Mouse (Mus musculus) splenic B cell, adult 2 months (primary cell): ENCODE measurements around the gene Foxm1.
A peak's percentile ranks its signal among the peaks of the same experiment; 100 is the strongest.

Source experiments
- DNase-seq: peaks from one replicate; pipeline ENCODE4 v3.0.0-alpha.2; 2011; ENCODE audit warnings: low read depth, low spot score
- H3K27me3 ChIP-seq: 2 replicates; pipeline ENCODE4 v1.6.1; 2012; ENCODE audit warnings: mild to moderate bottlenecking, low read length, moderate library complexity, mixed read lengths; ENCODE audit not compliant: control insufficient read depth, poor library complexity, insufficient read depth, severe bottlenecking
- H3K36me3 ChIP-seq: 2 replicates; pipeline ENCODE4 v1.6.1; 2012; ENCODE audit warnings: mild to moderate bottlenecking, low read length, moderate library complexity, mixed read lengths; ENCODE audit not compliant: control insufficient read depth, poor library complexity, insufficient read depth, severe bottlenecking

The Foxm1 gene

GRCm38 (mm10) chr6:128397574-128398261 lies 35.0 kb downstream of the Foxm1 start:
- Histone ChIP-seq H3K27me3 (no peaks in the 10 kb centered on the region), H3K36me3 (no peaks in the 10 kb centered on the region)
- no peak for DNase-seq

GRCm38 (mm10) chr6:128398996-128399395 lies 36.2 kb downstream of the Foxm1 start, which contains the start of gene Nrip2:
Gene Nrip2, plus strand, starts transcription at chr6:128399296.
- Histone ChIP-seq H3K27me3 (no peaks in the 10 kb centered on the region), H3K36me3 (no peaks in the 10 kb centered on the region)
- no peak for DNase-seq

- no peaks in the 10 kb centered on the region for H3K36me3 ChIP-seq
- DNase-seq = no peak
- H3K27me3 ChIP-seq = no peaks in the 10 kb centered on the region
Observed at GRCm38 (mm10) chr6:128399421-128400185, 36.8 kb downstream of the Foxm1 start.

DNA sequence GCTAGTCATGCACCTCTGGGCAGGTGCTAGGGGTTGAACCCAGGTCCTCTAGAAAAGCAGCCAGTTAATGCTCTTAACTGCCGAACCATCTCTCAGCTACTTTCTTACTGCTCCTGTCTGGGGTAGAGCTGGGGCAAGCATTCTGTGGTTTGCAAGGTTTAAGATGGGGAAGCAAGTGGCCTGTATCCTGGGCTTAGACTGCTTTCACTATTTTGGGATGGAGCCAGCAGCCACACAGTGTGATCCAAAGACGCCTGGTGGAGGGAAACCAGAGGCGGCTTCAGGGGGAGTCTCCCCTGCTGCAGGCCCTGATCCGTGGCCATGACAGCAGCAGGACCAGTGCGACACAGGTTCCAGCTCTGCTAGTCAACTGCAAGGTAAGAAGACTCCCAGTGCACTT lies 41.9 kb downstream of the Foxm1 start:
- H3K27me3 ChIP-seq = no peaks in the 10 kb centered on the region
- H3K36me3 ChIP-seq = no peaks in the 10 kb centered on the region; the same call in none of the 2 replicates
- DNase-seq = no peak

GRCm38 (mm10) chr6:128408544-128409125 lies 45.9 kb downstream of the Foxm1 start:
- Histone ChIP-seq H3K27me3 (no peaks in the 10 kb centered on the region), H3K36me3 (no peaks in the 10 kb centered on the region; the same call in none of the 2 replicates)
- DNase-seq = no peak

DNA sequence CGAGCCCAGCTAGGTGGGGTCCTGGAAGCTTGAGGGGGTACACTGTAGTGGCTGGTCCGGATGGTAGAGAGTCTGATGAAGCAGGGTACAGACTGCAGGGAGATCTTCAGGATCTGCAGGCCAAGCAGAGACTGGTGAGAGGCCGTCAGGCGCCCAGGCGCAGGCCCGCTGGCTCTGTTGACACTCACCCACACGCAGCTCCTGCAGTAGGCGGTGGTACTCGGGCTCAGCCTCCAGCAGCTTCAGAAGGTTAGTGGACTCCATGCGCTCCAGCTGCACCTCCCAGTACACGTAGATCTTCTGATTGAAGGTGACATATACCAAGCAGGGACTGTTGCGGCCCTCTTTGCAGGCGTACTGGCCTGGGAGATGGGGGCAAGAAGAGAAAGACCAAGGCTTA lies 47.5 kb downstream of the Foxm1 start:
- Histone ChIP-seq H3K36me3 (no peaks in the 10 kb centered on the region; the same call in none of the 2 replicates), H3K27me3 (no peaks in the 10 kb centered on the region)
- no peak for DNase-seq

GRCm38 (mm10) chr6:128411115-128411514 lies 48.3 kb downstream of the Foxm1 start:
- no peaks in the 10 kb centered on the region; the same call in none of the 2 replicates for H3K36me3 ChIP-seq
- DNase-seq = peak; percentile 87
- H3K27me3 ChIP-seq = no peaks in the 10 kb centered on the region

DNA sequence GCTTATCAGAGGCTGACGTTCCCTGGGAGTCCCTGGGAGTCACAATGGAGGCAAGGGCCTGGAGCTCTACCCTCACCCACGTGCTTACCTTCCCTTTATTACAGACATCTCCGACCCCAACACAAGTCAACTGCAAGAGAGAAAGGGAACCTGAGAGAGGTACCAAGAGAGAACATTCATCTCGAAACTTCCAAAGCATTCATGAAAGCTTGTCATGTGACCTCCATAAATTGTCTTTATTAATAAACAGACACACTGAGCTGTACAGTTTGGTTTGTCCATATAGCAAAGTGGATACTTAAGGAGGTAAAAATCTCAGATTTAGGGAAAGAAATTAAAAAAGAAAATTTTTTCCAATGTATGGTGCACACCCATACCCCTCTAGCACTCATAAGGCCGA lies 53.4 kb downstream of the Foxm1 start:
- no peaks in the 10 kb centered on the region for H3K27me3 ChIP-seq
- no peak for DNase-seq
- no peaks in the 10 kb centered on the region for H3K36me3 ChIP-seq

GRCm38 (mm10) chr6:128418076-128418475 lies 55.3 kb downstream of the Foxm1 start:
- no peak for DNase-seq
- Histone ChIP-seq H3K27me3 (no peaks in the 10 kb centered on the region), H3K36me3 (no peaks in the 10 kb centered on the region)

DNA sequence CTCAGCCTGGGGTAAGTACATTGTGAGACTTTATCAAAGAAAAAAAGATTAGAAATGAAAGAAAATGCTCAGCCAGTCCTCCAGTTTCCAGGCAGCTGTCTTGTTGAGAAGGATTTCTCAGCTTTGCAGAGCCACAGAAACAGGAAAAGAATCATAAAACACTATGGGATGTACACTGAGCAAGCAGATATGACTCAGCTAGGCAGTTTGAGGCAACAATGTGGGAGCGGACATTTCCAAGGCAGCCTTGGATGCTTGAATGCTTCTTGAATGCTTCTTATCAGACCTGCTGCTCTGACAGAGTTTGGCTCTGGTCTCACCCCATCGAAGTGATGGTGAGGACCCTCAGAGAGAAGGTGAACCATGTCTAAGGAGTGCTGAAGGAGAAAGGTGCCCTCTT lies 58.3 kb downstream of the Foxm1 start:
- Histone ChIP-seq H3K27me3 (no peaks in the 10 kb centered on the region), H3K36me3 (no peaks in the 10 kb centered on the region)
- DNase-seq = no peak

DNA sequence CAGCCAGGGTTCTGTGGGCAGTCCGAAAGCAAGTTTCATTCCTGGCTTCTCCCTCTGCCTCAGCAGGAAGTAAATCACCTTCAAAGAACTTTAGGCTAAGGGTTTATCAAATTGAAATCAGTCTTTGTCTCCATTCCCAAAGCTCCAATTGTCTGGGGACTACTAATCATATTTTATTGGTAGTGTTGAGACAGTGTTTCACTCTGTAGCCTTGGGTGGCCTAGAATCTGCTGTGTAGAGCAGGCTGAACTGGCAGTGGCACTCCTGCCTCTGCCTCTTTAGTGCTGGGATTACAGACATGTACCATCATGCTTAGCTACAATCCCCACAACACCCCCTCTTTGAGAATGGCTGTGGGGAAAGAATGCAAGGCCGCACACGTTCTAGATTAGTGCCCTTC lies 58.7 kb downstream of the Foxm1 start:
- no peaks in the 10 kb centered on the region for H3K36me3 ChIP-seq
- no peak for DNase-seq
- H3K27me3 ChIP-seq = no peaks in the 10 kb centered on the region

GRCm38 (mm10) chr6:128423496-128424268 lies 60.9 kb downstream of the Foxm1 start:
- DNase-seq = no peak
- H3K27me3 ChIP-seq = no peaks in the 10 kb centered on the region
- no peaks in the 10 kb centered on the region for H3K36me3 ChIP-seq

DNA sequence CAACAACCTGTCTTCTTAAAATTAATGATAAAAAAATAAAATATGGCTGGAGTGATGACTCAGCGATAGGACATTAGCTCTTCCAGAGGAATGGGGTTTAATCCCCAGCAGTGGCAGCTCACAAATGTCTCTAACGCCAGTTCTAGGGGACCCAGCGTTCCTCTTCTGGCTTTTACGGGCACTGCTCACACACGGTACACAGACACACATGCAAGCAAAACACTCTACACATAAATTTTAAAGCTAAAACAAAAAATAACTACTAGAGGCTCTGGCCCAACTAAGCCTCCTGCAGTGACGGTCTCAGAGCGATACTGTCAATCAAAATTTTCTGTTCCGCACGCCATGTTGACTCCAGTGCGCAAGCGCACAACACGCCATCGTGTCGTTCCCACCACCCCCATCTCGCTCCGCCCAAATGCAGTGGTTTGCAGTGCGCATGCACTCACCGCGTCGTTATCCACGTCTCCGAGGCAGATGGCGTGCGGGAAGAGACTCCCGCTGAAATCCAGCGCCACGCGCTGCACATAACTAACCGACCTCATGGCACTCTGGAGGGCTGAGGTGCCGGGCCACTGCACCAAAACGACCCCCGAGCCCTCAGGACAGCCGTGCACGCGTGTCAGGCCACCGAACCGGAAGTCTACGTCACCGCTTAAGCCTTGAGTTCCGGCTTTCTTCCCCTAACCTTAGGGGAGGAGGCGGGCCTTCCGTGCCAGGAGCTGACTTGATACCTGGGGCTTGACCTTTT lies 61.7 kb downstream of the Foxm1 start, which contains the start of gene Itfg2:
TSS of gene Itfg2 (minus strand) at position 663 of the 751 bp plus-strand sequence.
- H3K36me3 ChIP-seq = no peaks in the 10 kb centered on the region
- peak; percentile 98 for DNase-seq
- no peaks in the 10 kb centered on the region for H3K27me3 ChIP-seq

- no peak for DNase-seq
- H3K27me3 ChIP-seq = no peaks in the 10 kb centered on the region
- peaks cover 3% of the 10 kb centered on the region; the same call in 1 of the 2 replicates for H3K36me3 ChIP-seq
Observed at GRCm38 (mm10) chr6:128425046-128425445, 62.3 kb downstream of the Foxm1 start.
